Mouse (Mus musculus): Measurements from ENCODE around the gene Hoxc6. TPM values are rescaled to one million over a fixed set of nuclear protein-coding genes. Genes with fewer than 3 reads are reported as not detected.
A peak's percentile ranks its signal among the peaks of the same experiment; 100 is the strongest.

The Hoxc6 gene
- total RNA-seq, 2 experiments from 2014 or later = not detected

- no peak for DNase-seq (ENCODE audit: low spot score in 2 of 2)
Measured at GRCm38 (mm10) chr15:102988078-102988477, 10.0 kb upstream of the Hoxc6 start.

- no peak for DNase-seq (ENCODE audit: low spot score in 2 of 2)
Measured at GRCm38 (mm10) chr15:102990461-102991397, 7.3 kb upstream of the Hoxc6 start, which contains the start of gene Hoxc8. TSS of gene Hoxc8 (plus strand) at chr15:102990607.

GRCm38 (mm10) chr15:102991782-102992181 lies 6.3 kb upstream of the Hoxc6 start:
- no peak for DNase-seq (ENCODE audit: low spot score in 2 of 2)

GRCm38 (mm10) chr15:102992206-102992605 lies 5.9 kb upstream of the Hoxc6 start:
- no peak for DNase-seq (ENCODE audit: low spot score in 2 of 2)

GRCm38 (mm10) chr15:102992863-102993262 lies 5.2 kb upstream of the Hoxc6 start:
- DNase-seq (ENCODE audit: low spot score in 2 of 2) = no peak

GRCm38 (mm10) chr15:102996548-102996947 lies 1.5 kb upstream of the Hoxc6 start:
- DNase-seq (ENCODE audit: low spot score in 2 of 2) = no peak

GRCm38 (mm10) chr15:102997431-102997830 lies 626 bp upstream of the Hoxc6 start:
- no peak for DNase-seq (ENCODE audit: low spot score in 2 of 2)

GRCm38 (mm10) chr15:102998608-102999182 lies 638 bp downstream of the Hoxc6 start:
- no peak for DNase-seq (ENCODE audit: low spot score in 2 of 2)

- DNase-seq (ENCODE audit: low spot score in 2 of 2) = peak in 1 of 2 experiments; percentile 47
Measured at GRCm38 (mm10) chr15:102999183-102999831, 1.2 kb downstream of the Hoxc6 start.

- DNase-seq (ENCODE audit: low spot score in 2 of 2) = no peak
Measured at GRCm38 (mm10) chr15:102999955-103000354, 1.9 kb downstream of the Hoxc6 start.

- DNase-seq (ENCODE audit: low spot score in 2 of 2) = no peak
Measured at GRCm38 (mm10) chr15:103000501-103000901, 2.4 kb downstream of the Hoxc6 start.

- DNase-seq (ENCODE audit: low spot score in 2 of 2) = no peak
Measured at GRCm38 (mm10) chr15:103001370-103001769, 3.3 kb downstream of the Hoxc6 start.

- DNase-seq (ENCODE audit: low spot score in 2 of 2) = no peak
Measured at GRCm38 (mm10) chr15:103002156-103002555, 4.1 kb downstream of the Hoxc6 start.

- no peak for DNase-seq (ENCODE audit: low spot score in 2 of 2)
Measured at GRCm38 (mm10) chr15:103002821-103003448, 4.9 kb downstream of the Hoxc6 start.

- DNase-seq (ENCODE audit: low spot score in 2 of 2) = no peak
Measured at GRCm38 (mm10) chr15:103005308-103005707, 7.3 kb downstream of the Hoxc6 start.

- DNase-seq (ENCODE audit: low spot score in 2 of 2) = no peak
Measured at GRCm38 (mm10) chr15:103005797-103006196, 7.7 kb downstream of the Hoxc6 start.

- DNase-seq (ENCODE audit: low spot score in 2 of 2) = no peak
Measured at GRCm38 (mm10) chr15:103006326-103006725, 8.3 kb downstream of the Hoxc6 start.

- no peak for DNase-seq (ENCODE audit: low spot score in 2 of 2)
Measured at GRCm38 (mm10) chr15:103009265-103010111, 11.4 kb downstream of the Hoxc6 start.

- DNase-seq (ENCODE audit: low spot score in 2 of 2) = no peak
Measured at GRCm38 (mm10) chr15:103010112-103010846, 12.2 kb downstream of the Hoxc6 start.
